Mouse (Mus musculus): ENCODE measurements around the gene 1810013L24Rik. TPM values are rescaled to one million over a fixed set of nuclear protein-coding genes. Genes with fewer than 3 reads are reported as not detected.
"Not testable (repeated sequence)": the region's sequence is repeated elsewhere in the genome, so short reads cannot be mapped to it uniquely, and the experiment has no call there.

1810013L24Rik gene
- total RNA-seq, 1 experiment from 2014 or later = 140 TPM

DNA sequence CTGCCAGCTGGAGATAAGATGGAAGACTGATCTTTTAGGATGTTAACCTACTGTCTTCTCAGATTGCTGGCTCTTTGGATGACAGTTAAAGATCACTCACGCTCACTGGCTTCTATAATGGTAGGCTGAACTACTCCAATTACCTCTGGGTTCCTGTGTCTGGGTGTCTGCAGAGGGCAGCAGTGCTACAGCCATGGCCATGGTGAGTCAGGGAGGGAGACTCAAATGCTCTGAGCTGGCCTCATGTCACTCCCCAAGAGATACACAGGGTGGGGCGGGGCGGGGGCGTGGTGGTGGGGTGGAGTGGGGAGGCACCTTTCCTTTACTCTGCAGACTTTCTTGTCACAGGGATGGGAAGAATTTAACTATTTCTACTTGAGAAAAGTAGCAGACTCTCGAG, 42.1 kb downstream of the 1810013L24Rik start:
- ATAC-seq (replicated peaks; ENCODE audit: insufficient number of reproducible peaks, low FRiP score, low TSS enrichment, poor library complexity, severe bottlenecking) = no peak

DNA sequence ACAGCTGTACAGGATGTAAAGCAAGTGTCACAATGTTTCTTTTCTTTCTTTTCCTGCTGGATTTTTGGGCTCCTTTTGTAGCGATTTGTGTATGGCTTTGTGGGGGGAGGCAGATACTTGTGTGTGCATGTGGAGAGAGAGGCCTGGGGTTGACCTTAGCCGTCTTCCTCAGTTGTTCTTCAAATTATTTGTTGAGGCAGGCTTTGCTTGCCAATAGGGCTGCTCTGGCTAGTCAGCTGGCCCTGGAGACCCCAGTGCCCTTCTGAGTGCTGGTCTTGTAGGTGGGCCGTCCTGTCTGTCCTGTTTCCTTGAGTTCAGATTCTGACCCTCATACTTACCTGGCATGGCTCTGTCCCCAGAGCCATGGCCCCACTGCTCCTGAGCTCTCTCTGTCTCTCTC, 42.6 kb downstream of the 1810013L24Rik start:
- ATAC-seq (replicated peaks; ENCODE audit: insufficient number of reproducible peaks, low FRiP score, low TSS enrichment, poor library complexity, severe bottlenecking) = no peak

DNA sequence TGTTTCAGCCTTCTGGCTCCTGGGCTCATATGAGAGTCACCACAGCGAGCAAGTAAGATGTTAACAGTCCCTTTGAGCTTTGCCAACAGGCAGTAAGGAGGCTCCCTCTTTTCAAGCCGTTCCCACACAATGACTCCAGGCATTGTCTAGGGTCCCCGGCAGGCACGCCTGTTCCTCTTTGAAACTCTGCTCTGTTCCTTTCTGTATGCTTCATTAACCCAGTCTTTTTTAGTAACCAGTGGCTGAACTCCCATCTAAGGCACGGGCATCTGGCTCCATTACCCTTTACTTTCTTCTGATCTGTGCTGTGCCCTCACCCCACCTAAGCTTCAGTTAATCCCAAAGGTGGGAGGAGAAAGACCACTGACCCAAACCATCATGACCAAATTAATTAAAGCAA, 50.2 kb downstream of the 1810013L24Rik start:
- no peak for ATAC-seq (replicated peaks; ENCODE audit: insufficient number of reproducible peaks, low FRiP score, low TSS enrichment, poor library complexity, severe bottlenecking)

DNA sequence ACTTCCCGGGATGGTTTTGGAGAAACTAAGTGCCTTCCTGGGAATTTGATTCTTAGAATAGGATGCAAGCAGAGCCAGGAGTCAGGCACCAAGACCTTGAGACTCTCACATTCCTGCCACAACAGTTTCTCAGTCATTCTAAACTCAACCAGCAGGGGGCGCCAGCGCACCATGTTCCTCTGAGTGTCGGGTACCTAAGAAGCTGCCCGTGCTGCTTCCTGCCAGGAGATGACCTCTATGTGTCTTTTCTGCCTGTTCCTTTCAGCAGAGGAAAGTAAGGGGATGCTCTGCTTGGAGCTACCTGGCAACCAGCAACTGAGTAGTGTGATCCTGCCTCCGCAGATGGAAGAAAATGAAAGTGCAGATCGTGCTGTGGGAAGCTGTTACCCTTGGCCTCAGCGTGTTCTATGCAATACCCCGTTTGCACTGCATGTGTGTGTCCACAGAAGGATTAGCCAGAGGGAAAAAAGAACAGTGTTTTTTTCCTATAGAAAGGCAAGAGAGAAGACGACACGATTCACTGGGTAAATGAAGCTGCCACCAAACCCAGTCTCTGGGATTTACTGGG, 53.9 kb downstream of the 1810013L24Rik start:
- peak; percentile 44; the same call in 1 of the 2 replicates for ATAC-seq (replicated peaks; ENCODE audit: insufficient number of reproducible peaks, low FRiP score, low TSS enrichment, poor library complexity, severe bottlenecking)

DNA sequence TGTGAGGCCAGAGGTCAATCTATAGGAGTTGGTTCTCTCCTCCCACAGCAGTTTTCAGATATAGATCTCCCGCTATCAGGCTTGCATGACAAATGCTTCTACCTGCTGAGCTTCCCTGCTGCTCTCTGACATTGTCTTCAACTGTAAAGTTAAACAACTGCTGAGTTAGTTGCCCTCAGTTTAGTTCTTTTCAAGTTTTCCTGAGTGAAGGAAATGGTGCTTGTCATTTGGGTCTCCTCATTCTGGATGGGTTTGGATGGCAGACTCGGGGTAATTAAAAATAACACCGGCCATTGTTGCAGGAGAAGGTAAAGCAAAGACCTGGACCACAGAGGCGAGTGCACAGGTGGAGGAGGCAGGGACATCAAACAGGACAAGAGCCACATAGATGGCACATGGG, 64.3 kb downstream of the 1810013L24Rik start:
- ATAC-seq (replicated peaks; ENCODE audit: insufficient number of reproducible peaks, low FRiP score, low TSS enrichment, poor library complexity, severe bottlenecking) = not testable (repeated sequence)

DNA sequence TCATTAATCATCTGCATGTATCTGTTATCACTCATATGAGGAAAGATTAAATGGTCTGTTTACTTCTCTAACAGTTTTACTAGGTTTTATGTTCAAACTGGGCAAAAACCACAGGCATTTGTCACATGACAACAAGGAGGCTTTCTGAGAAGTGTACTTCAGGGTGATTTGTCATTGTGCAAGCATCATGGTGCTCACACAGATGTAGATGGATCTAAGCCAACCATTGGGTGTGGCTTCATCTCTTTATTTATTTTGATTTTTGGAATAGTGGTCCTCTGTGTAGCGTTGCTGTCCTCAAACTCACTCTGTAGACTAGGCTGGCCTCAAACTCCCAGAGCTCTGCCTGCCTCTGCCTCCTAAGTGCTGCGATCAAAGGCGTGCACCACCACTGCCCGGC, 65.4 kb downstream of the 1810013L24Rik start:
- no peak for ATAC-seq (replicated peaks; ENCODE audit: insufficient number of reproducible peaks, low FRiP score, low TSS enrichment, poor library complexity, severe bottlenecking)

DNA sequence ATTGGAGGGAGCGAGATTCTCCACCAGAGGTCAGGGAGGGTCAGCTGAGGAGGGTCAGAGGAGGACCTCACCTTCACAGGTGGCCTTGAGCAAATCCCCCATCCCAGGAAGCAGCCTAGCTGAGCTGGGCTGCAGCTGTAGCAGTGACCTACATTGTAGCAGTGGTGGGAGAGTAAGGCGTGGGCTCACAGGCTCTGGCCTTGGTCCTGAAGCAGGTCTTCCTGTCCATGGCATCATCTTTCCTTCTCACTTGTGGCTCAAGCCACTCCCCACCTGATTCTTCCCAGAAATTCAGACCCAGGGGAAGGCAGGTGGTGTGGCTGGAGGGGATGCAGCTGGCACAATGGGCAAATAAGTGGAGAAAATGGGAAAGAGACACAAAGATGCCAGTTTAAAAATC, 76.2 kb downstream of the 1810013L24Rik start:
- ATAC-seq (replicated peaks; ENCODE audit: insufficient number of reproducible peaks, low FRiP score, low TSS enrichment, poor library complexity, severe bottlenecking) = not testable (repeated sequence)

Other genes with a start within 250 kb of the 1810013L24Rik start
- gene Pmm2, start 192.4 kb upstream of the 1810013L24Rik start, total RNA-seq (2017) = 54.1 to 79.6 TPM (median 75.7 TPM) in 3 replicates
- gene Tmem186, start 192.4 kb upstream of the 1810013L24Rik start, total RNA-seq (2017) = 5.5 to 11.7 TPM (median 8.6 TPM) in 3 replicates
- 21.1 to 24.1 TPM (median 21.4 TPM) in 3 replicates for gene Carhsp1, start 157.9 kb upstream of the 1810013L24Rik start, total RNA-seq (2017)
- gene Gm5767, start 149.3 kb upstream of the 1810013L24Rik start, total RNA-seq (2017) = 2.6 TPM in 1 of 3 replicates, not detected in the others
- gene Usp7, start 37.8 kb upstream of the 1810013L24Rik start, total RNA-seq (2017) = 178 to 270 TPM (median 178 TPM) in 3 replicates

Data from monocyte, adult 5-6 weeks (primary cell).